ENCODE assay signal across 19 mouse cellular contexts in genomic region chr19:6009137-6009536, GRCm38 (mm10). TPM values are rescaled to one million over a fixed set of nuclear protein-coding genes. Genes with fewer than 3 reads are reported as not detected.
"Had no signal": no experiment of that assay in that cellular context is flagged by ENCODE, and none has a peak within 500 bp of the region (broad histone marks: within the 10 kb centered on the region; RNA-seq: fewer than 3 reads in every experiment).

No protein-coding gene starts in this region.

- DNase-seq: lung, adult 18-20 months; lung, embryonic 14.5 days; lung, postnatal 10 days; lung, postnatal 4 days; right cerebral cortex, postnatal 14 days; thymus, adult 2 months; thymus, postnatal 25 days; thymus, postnatal 4 days had no signal

- H3K27ac ChIP-seq: liver, embryonic 14.5 days; midbrain, embryonic 13.5 days; midbrain, embryonic 15.5 days; neural tube, embryonic 12.5 days; stomach, embryonic 15.5 days; stomach, postnatal 0 days had no signal

- H3K9me3 ChIP-seq: midbrain, embryonic 13.5 days; midbrain, embryonic 15.5 days; neural tube, embryonic 12.5 days; stomach, embryonic 15.5 days had no signal

- H3K27me3 ChIP-seq: midbrain, embryonic 15.5 days; stomach, embryonic 15.5 days had no signal

- H3K36me3 ChIP-seq: midbrain, embryonic 13.5 days; midbrain, embryonic 15.5 days; neural tube, embryonic 12.5 days had no signal

- H3K4me1 ChIP-seq: midbrain, embryonic 13.5 days; midbrain, embryonic 15.5 days; neural tube, embryonic 12.5 days had no signal

- H3K4me3 ChIP-seq: midbrain, embryonic 13.5 days; midbrain, embryonic 15.5 days; neural tube, embryonic 12.5 days; stomach, embryonic 15.5 days had no signal

RNA-seq across cellular contexts. Expression of gene Slc22a20, which starts 23.2 kb away (rescaled TPM):
- polyA plus RNA-seq: lung, embryonic 14.5 days; lung, embryonic 16.5 days; midbrain, embryonic 11.5 days; midbrain, embryonic 13.5 days; midbrain, embryonic 15.5 days; midbrain, postnatal 0 days; neural tube, embryonic 12.5 days; neural tube, embryonic 14.5 days; spleen, adult 2 months; stomach, embryonic 15.5 days; stomach, postnatal 0 days had no signal
